Mouse (Mus musculus): ENCODE results near the gene Ces1b. TPM values are rescaled to one million over a fixed set of nuclear protein-coding genes. Genes with fewer than 3 reads are reported as not detected.

The Ces1b gene
- polyA plus RNA-seq, 3 experiments from 2014 or later: not detected

Other genes with a start within 250 kb of the Ces1b start
- gene Lpcat2, start 224.7 kb downstream of the Ces1b start, polyA plus RNA-seq (2017; shearing (Covaris generic)): under 1 TPM in 2 of 3 experiments, not detected in 1; 0.21 to 0.26 TPM
- not detected for gene Capns2, start 178.6 kb downstream of the Ces1b start, polyA plus RNA-seq (2017; shearing (Covaris generic))
- gene Slc6a2, start 119.9 kb downstream of the Ces1b start, polyA plus RNA-seq (2017; shearing (Covaris generic)): not detected
- not detected for gene Ces1a, start 31.8 kb downstream of the Ces1b start, polyA plus RNA-seq (2017; shearing (Covaris generic))
- gene Ces1c, start 51.3 kb upstream of the Ces1b start, polyA plus RNA-seq (2017; shearing (Covaris generic)): not detected
- gene Ces1d, start 117.8 kb upstream of the Ces1b start, polyA plus RNA-seq (2017; shearing (Covaris generic)): not detected
- gene Ces1e, start 149.6 kb upstream of the Ces1b start, polyA plus RNA-seq (2017; shearing (Covaris generic)): not detected
- gene Ces1f, start 199.7 kb upstream of the Ces1b start, polyA plus RNA-seq (2017; shearing (Covaris generic)): not detected

Measured in inflammation-experienced regulatory T-cells, adult 6 months (primary cell).